Mouse (Mus musculus) liver, adult 2 months (tissue): ENCODE results near the gene Btrc. TPM values are rescaled to one million over a fixed set of nuclear protein-coding genes. Genes with fewer than 3 reads are reported as not detected.
A peak's percentile ranks its signal among the peaks of the same experiment; 100 is the strongest.
"Not testable (repeated sequence)": the region's sequence is repeated elsewhere in the genome, so short reads cannot be mapped to it uniquely, and the experiment has no call there.

ENCODE experiments used
- DNase-seq: peaks from one replicate; pipeline ENCODE4 v3.0.0-alpha.2; 2011; ENCODE audit warnings: low read depth, low spot score; ENCODE audit errors: extremely low read depth
- H3K27ac ChIP-seq: fragments of 200-500 bp; replicated peaks from 2 replicates; pipeline ENCODE4 v1.5.1; 2012; ENCODE audit warnings: low read depth, mild to moderate bottlenecking, control low read depth, inconsistent platforms, low read length; ENCODE audit not compliant: insufficient read depth
- H3K27me3 ChIP-seq: fragments of 200-500 bp; 2 replicates; pipeline ENCODE4 v1.6.1; 2012; ENCODE audit warnings: mild to moderate bottlenecking, moderate library complexity, low read length, inconsistent platforms; ENCODE audit not compliant: control insufficient read depth, insufficient read depth
- H3K36me3 ChIP-seq: fragments of 200-500 bp; 2 replicates; pipeline ENCODE4 v1.6.1; 2012; ENCODE audit warnings: low read length, inconsistent platforms; ENCODE audit not compliant: control insufficient read depth, insufficient read depth
- H3K4me1 ChIP-seq: fragments of 200-500 bp; 2 replicates; pipeline ENCODE4 v1.6.1; 2011; ENCODE audit warnings: low read length; ENCODE audit not compliant: control insufficient read depth, insufficient read depth
- H3K4me3 ChIP-seq: fragments of 200-500 bp; 2 replicates; pipeline ENCODE4 v1.5.1; 2011; ENCODE audit warnings: low read depth, mild to moderate bottlenecking, control low read depth, low read length, moderate library complexity; ENCODE audit not compliant: insufficient read depth
- H3K79me2 ChIP-seq: fragments of 200-500 bp; 2 replicates; pipeline ENCODE4 v1.6.1; 2012; ENCODE audit warnings: inconsistent platforms, mild to moderate bottlenecking, low read length, moderate library complexity; ENCODE audit not compliant: control insufficient read depth, insufficient read depth
- H3K9ac ChIP-seq: fragments of 200-500 bp; 2 replicates; pipeline ENCODE4 v1.6.1; 2012; ENCODE audit warnings: low read depth, mild to moderate bottlenecking, control low read depth, inconsistent platforms, low read length
- CTCF ChIP-seq: fragments of 200-500 bp; IDR thresholded peaks from 2 replicates; pipeline ENCODE4 v1.5.1; 2011; ENCODE audit warnings: low read depth, low read length, control low read depth
- POLR2A ChIP-seq: fragments of 200-500 bp; IDR thresholded peaks from 2 replicates; pipeline ENCODE4 v1.6.1; 2011; ENCODE audit warnings: low read length, control low read depth; ENCODE audit not compliant: insufficient read depth; ENCODE audit errors: extremely low read depth
- WGBS: fragments of 180-500 bp; shearing (Covaris S2); methylation state at CpG from one replicate; pipeline ENCODE4 v1.1.7; 2018; 5-methylcytosine and 5-hydroxymethylcytosine counted together
- polyA plus RNA-seq: library from polyadenylated mRNA; depleted of rRNA; stranded (reverse); fragments of >200 nt; gene quantifications from 2 replicates; pipeline ENCODE4 v1.2.3, GENCODE M21; 2012
- total RNA-seq: library from RNA; depleted of rRNA; stranded (reverse); fragments of >200 nt; gene quantifications from 2 replicates; pipeline ENCODE4 v1.2.3, GENCODE M21; 2014

Gene Btrc
- total and polyA plus RNA-seq, 2 experiments, result 7.8 to 10.9 TPM

- Histone ChIP-seq H3K27ac (no peak overlapping the region), H3K9ac (no peak overlapping the region), H3K79me2 (no peaks in the 10 kb centered on the region), H3K27me3 (no peaks in the 10 kb centered on the region), H3K36me3 (no peaks in the 10 kb centered on the region), H3K4me3 (no peak overlapping the region), H3K4me1 (no peaks in the 10 kb centered on the region)
- no peak for TF ChIP-seq CTCF
- no peak for TF ChIP-seq POLR2A
- 85% methylated on average over 10 of the region's 10 CpGs for WGBS
- DNase-seq, result no peak
Measured at GRCm38 (mm10) chr19:45338182-45338581, 25.4 kb upstream of the Btrc start.

DNA sequence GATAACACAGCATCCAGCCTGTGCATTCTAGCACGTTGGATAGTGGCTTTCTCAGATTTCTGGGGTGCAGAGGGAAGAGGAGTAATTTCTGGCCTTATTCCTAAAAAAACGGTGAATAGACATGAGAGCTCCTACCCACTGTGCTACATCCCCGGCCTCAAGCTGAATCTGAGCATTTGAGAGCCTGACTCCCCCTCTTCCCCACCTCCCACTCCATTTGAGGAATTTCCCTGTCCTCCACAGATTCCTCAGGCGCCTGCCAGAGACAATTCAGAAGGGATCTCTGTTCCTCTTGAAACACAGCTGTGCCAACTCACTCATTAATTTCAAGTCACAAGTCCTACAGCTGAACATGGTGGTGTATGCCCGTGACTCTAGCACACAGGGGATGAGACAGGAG, 19.6 kb upstream of the Btrc start:
- 86% methylated on average over 5 of the region's 5 CpGs for WGBS
- Histone ChIP-seq H3K36me3 (no peaks in the 10 kb centered on the region), H3K27me3 (no peaks in the 10 kb centered on the region), H3K4me3 (no peak overlapping the region), H3K4me1 (peaks cover 5% of the 10 kb centered on the region; the same call in 1 of the 2 replicates), H3K79me2 (no peaks in the 10 kb centered on the region), H3K9ac (no peak overlapping the region), H3K27ac (no peak overlapping the region)
- TF ChIP-seq POLR2A (no peak), CTCF (no peak)
- DNase-seq, result no peak

- Histone ChIP-seq H3K27ac (no peak overlapping the region), H3K79me2 (no peaks in the 10 kb centered on the region), H3K9ac (no peak overlapping the region), H3K4me1 (peaks cover 5% of the 10 kb centered on the region; the same call in 1 of the 2 replicates), H3K27me3 (no peaks in the 10 kb centered on the region), H3K4me3 (no peak overlapping the region), H3K36me3 (no peaks in the 10 kb centered on the region)
- DNase-seq, result peak; percentile 83
- 22% methylated on average over 4 of the region's 4 CpGs for WGBS
- TF ChIP-seq POLR2A, result no peak
- TF ChIP-seq CTCF, result no peak
Measured at GRCm38 (mm10) chr19:45348188-45348587, 15.3 kb upstream of the Btrc start.

GRCm38 (mm10) chr19:45350456-45350855, 13.1 kb upstream of the Btrc start:
- DNase-seq, result no peak
- no peak overlapping the region for H3K27ac ChIP-seq
- H3K4me1 ChIP-seq, result peaks cover 5% of the 10 kb centered on the region; the same call in 1 of the 2 replicates
- H3K27me3 ChIP-seq, result no peaks in the 10 kb centered on the region
- 79% methylated on average over 12 of the region's 12 CpGs for WGBS
- H3K79me2 ChIP-seq, result no peaks in the 10 kb centered on the region
- TF ChIP-seq CTCF, result no peak
- TF ChIP-seq POLR2A, result no peak
- H3K9ac ChIP-seq, result no peak overlapping the region
- no peak overlapping the region for H3K4me3 ChIP-seq
- no peaks in the 10 kb centered on the region for H3K36me3 ChIP-seq

- H3K4me1 ChIP-seq, H3K27me3 ChIP-seq, H3K9ac ChIP-seq, H3K27ac ChIP-seq, DNase-seq, H3K4me3 ChIP-seq, H3K36me3 ChIP-seq, H3K79me2 ChIP-seq: not testable (repeated sequence)
- 92% methylated on average over 7 of the region's 7 CpGs for WGBS
Measured at GRCm38 (mm10) chr19:45352706-45353105, 10.8 kb upstream of the Btrc start.

DNA sequence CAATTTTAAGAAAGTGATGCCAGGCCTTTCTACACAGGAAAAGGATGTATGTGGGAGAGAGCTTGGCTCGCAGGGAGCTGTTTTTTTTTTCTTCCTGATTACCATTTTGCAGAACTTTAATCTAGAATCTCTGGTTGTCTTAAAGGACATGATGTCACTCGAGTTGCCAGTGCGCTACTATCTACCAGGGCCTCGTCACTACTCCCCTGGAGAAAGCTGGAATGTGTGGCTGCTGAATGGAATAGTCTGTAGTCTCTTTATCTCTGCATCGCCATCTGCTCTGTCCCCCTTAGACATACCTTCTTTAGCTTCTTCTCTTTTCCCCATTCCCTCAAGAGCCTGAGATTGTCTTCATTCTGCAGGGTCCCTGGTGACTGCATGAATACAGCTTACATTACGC, 7.9 kb upstream of the Btrc start:
- WGBS, result 65% methylated on average over 6 of the region's 6 CpGs
- H3K4me3 ChIP-seq, result no peak overlapping the region

GRCm38 (mm10) chr19:45356868-45357267, 6.7 kb upstream of the Btrc start:
- not testable (repeated sequence) for H3K79me2 ChIP-seq, H3K9ac ChIP-seq, H3K27ac ChIP-seq, DNase-seq, H3K4me1 ChIP-seq, H3K4me3 ChIP-seq, H3K36me3 ChIP-seq, H3K27me3 ChIP-seq
- 91% methylated on average over 6 of the region's 6 CpGs for WGBS

More for the DNA sequence above, 7.9 kb upstream of the Btrc start:
- Histone ChIP-seq H3K79me2 (no peaks in the 10 kb centered on the region), H3K27me3 (no peaks in the 10 kb centered on the region), H3K4me1 (no peaks in the 10 kb centered on the region), H3K36me3 (no peaks in the 10 kb centered on the region), H3K27ac (no peak overlapping the region), H3K9ac (no peak overlapping the region)
- DNase-seq, result no peak
- TF ChIP-seq CTCF, result no peak
- TF ChIP-seq POLR2A, result no peak
